Mouse (Mus musculus): Measurements from ENCODE around the gene Lsg1. TPM values are rescaled to one million over a fixed set of nuclear protein-coding genes. Genes with fewer than 3 reads are reported as not detected.
A peak's percentile ranks its signal among the peaks of the same experiment; 100 is the strongest.

The Lsg1 gene
- polyA plus RNA-seq (2015; fragmentation: Nextera tagmentation; extraction: Ambion mirVana): 39.1 and 51.6 TPM in 2 replicates

DNA sequence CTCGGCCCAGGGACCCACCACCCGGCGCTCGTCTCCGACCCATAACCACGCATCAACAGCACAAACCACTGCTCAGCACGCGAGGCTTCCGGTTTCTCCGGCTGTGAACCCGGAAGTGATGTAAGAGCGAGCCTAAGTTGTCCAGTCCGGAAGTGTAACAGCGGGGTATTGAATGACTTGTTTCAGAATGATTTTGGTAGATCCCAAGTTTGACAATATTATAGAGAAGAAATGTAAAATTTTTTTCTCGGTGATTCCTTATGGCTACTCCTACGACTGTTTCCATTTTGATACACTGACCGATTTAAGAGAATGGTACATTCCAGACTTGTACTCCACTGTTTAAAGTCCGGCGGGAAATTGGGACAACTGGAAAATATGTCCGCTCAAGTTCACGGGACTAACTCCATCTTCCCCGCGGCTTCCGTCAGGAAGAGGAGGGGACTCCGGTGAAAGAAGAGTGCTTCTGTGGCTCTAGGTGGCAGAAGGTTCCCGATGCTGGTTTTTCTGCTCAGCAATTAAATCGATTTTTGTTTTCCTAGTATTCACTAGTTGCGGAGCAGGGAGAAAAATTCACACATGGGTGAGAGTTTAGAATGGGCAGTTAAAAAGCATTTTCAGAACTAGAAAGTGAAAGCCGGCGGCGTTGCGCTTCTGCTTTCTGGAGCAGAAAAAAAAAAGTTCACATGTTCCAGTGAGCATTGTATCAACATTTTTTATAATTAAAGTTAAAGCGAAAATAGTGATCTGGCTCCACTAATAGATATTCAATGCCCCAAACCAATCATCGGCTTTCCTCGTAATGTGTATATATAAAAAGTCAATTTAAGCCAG is at the start of gene Lsg1:
Gene Lsg1 (minus strand): TSS at position 99 of the 834 bp plus-strand sequence.
- Histone ChIP-seq H3K9me3 (replicated peaks; ENCODE audit: control insufficient read depth, low read length, poor library complexity, severe bottlenecking) (no peaks in the 10 kb centered on the region), H3K9ac (ENCODE audit: low read depth, low read length) (peak within 1 kb of the TSS; percentile 64), H3K4me1 (ENCODE audit: control insufficient read depth, insufficient read depth, low read length) (peaks cover 11% of the 10 kb centered on the region), H3K27ac (ENCODE audit: low read length) (peak within 1 kb of the TSS; percentile 75), H3K36me3 (ENCODE audit: control insufficient read depth, insufficient read depth, low read length) (peaks cover 5% of the 10 kb centered on the region), H3K4me3 (ENCODE audit: low read depth, low read length) (peak within 1 kb of the TSS; percentile 90), H3K4me2 (ENCODE audit: low read length) (peak within 1 kb of the TSS; percentile 100), H3K27me3 (ENCODE audit: control insufficient read depth, insufficient read depth, low read depth, low read length) (no peaks in the 10 kb centered on the region; the same call in 1 of the 2 replicates)
- peak; percentile 97 for ATAC-seq
- WGBS: 4% methylated on average over 35 of the region's 35 CpGs

- Histone ChIP-seq H3K4me1 (ENCODE audit: control insufficient read depth, insufficient read depth, low read length) (no peaks in the 10 kb centered on the region), H3K27me3 (ENCODE audit: control insufficient read depth, insufficient read depth, low read depth, low read length) (no peaks in the 10 kb centered on the region), H3K4me2 (ENCODE audit: low read length) (no peak overlapping the region), H3K36me3 (ENCODE audit: control insufficient read depth, insufficient read depth, low read length) (no peaks in the 10 kb centered on the region), H3K9ac (ENCODE audit: low read depth, low read length) (no peak overlapping the region), H3K9me3 (replicated peaks; ENCODE audit: control insufficient read depth, low read length, poor library complexity, severe bottlenecking) (no peaks in the 10 kb centered on the region), H3K4me3 (ENCODE audit: low read depth, low read length) (no peak overlapping the region), H3K27ac (ENCODE audit: low read length) (no peak overlapping the region)
- ATAC-seq: no peak
- 64% methylated on average over 8 of the region's 8 CpGs for WGBS
Measured at GRCm38 (mm10) chr16:30633906-30634746, 46.7 kb upstream of the Lsg1 start.

GRCm38 (mm10) chr16:30629509-30629908 is 42.1 kb upstream of the Lsg1 start:
- no peaks in the 10 kb centered on the region for H3K4me1 ChIP-seq (ENCODE audit: control insufficient read depth, insufficient read depth, low read length)
- no peaks in the 10 kb centered on the region for H3K9me3 ChIP-seq (replicated peaks; ENCODE audit: control insufficient read depth, low read length, poor library complexity, severe bottlenecking)
- H3K4me3 ChIP-seq (ENCODE audit: low read depth, low read length): no peak overlapping the region
- H3K36me3 ChIP-seq (ENCODE audit: control insufficient read depth, insufficient read depth, low read length): no peaks in the 10 kb centered on the region
- no peaks in the 10 kb centered on the region for H3K27me3 ChIP-seq (ENCODE audit: control insufficient read depth, insufficient read depth, low read depth, low read length)
- no peak overlapping the region for H3K27ac ChIP-seq (ENCODE audit: low read length)
- 87% methylated on average over 5 of the region's 5 CpGs for WGBS
- H3K9ac ChIP-seq (ENCODE audit: low read depth, low read length): no peak overlapping the region
- no peak for ATAC-seq
- H3K4me2 ChIP-seq (ENCODE audit: low read length): no peak overlapping the region

GRCm38 (mm10) chr16:30628401-30628800 is 41.0 kb upstream of the Lsg1 start:
- H3K9me3 ChIP-seq (replicated peaks; ENCODE audit: control insufficient read depth, low read length, poor library complexity, severe bottlenecking): no peaks in the 10 kb centered on the region
- ATAC-seq: no peak
- WGBS: 36% methylated on average over 6 of the region's 6 CpGs
- no peaks in the 10 kb centered on the region for H3K4me1 ChIP-seq (ENCODE audit: control insufficient read depth, insufficient read depth, low read length)
- no peak overlapping the region for H3K9ac ChIP-seq (ENCODE audit: low read depth, low read length)
- no peaks in the 10 kb centered on the region for H3K27me3 ChIP-seq (ENCODE audit: control insufficient read depth, insufficient read depth, low read depth, low read length)
- no peaks in the 10 kb centered on the region for H3K36me3 ChIP-seq (ENCODE audit: control insufficient read depth, insufficient read depth, low read length)
- H3K27ac ChIP-seq (ENCODE audit: low read length): no peak overlapping the region
- H3K4me3 ChIP-seq (ENCODE audit: low read depth, low read length): no peak overlapping the region
- H3K4me2 ChIP-seq (ENCODE audit: low read length): no peak overlapping the region

GRCm38 (mm10) chr16:30627586-30628337 is 40.4 kb upstream of the Lsg1 start:
- Histone ChIP-seq H3K4me3 (ENCODE audit: low read depth, low read length) (no peak overlapping the region), H3K27ac (ENCODE audit: low read length) (no peak overlapping the region), H3K9ac (ENCODE audit: low read depth, low read length) (no peak overlapping the region), H3K27me3 (ENCODE audit: control insufficient read depth, insufficient read depth, low read depth, low read length) (no peaks in the 10 kb centered on the region), H3K4me1 (ENCODE audit: control insufficient read depth, insufficient read depth, low read length) (no peaks in the 10 kb centered on the region), H3K9me3 (replicated peaks; ENCODE audit: control insufficient read depth, low read length, poor library complexity, severe bottlenecking) (no peaks in the 10 kb centered on the region), H3K36me3 (ENCODE audit: control insufficient read depth, insufficient read depth, low read length) (no peaks in the 10 kb centered on the region), H3K4me2 (ENCODE audit: low read length) (no peak overlapping the region)
- no peak for ATAC-seq
- 67% methylated on average over 11 of the region's 11 CpGs for WGBS

DNA sequence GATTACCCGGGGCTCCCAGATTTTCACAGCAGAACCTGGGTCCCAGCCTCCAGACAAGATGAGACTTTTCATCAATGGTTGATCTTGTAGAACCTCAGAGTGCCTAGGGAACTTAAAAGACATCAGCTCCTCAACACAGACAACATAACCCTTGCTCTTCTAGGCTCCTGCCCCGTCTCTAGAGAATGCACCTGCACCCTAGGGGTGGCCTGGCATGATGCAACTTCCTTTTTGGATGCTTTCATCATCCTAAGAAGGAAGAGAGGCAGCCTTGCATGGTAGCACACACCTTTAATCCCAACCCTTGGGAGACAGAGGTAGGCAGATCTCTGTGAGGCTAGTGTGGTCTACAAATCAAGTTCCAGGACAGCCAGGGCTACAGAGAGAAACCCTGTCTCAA is 37.2 kb upstream of the Lsg1 start:
- no peak overlapping the region for H3K9ac ChIP-seq (ENCODE audit: low read depth, low read length)
- H3K9me3 ChIP-seq (replicated peaks; ENCODE audit: control insufficient read depth, low read length, poor library complexity, severe bottlenecking): no peaks in the 10 kb centered on the region
- H3K4me3 ChIP-seq (ENCODE audit: low read depth, low read length): no peak overlapping the region
- H3K4me1 ChIP-seq (ENCODE audit: control insufficient read depth, insufficient read depth, low read length): no peaks in the 10 kb centered on the region
- H3K36me3 ChIP-seq (ENCODE audit: control insufficient read depth, insufficient read depth, low read length): no peaks in the 10 kb centered on the region
- H3K27ac ChIP-seq (ENCODE audit: low read length): no peak overlapping the region
- ATAC-seq: no peak
- H3K4me2 ChIP-seq (ENCODE audit: low read length): no peak overlapping the region
- no peaks in the 10 kb centered on the region for H3K27me3 ChIP-seq (ENCODE audit: control insufficient read depth, insufficient read depth, low read depth, low read length)
- WGBS: 65% methylated on average over 2 of the region's 2 CpGs

DNA sequence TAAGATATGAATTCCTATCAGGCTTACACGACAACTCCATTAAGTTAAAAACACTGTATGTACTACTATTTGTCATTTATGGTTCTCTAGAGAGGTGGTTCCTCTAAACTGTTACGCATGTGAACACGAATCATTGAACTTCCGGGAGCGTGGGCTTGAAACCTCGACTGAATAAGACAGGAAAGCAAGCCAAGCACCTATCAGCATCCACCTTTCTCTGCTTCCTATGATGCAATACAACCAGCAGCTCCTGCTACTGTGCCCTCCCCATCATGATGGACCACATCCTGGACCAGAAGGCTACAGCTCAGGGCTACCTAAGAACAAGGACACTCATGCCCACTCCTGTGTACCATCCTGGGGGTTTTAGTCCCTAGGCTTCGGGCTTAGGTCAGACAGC is 36.3 kb upstream of the Lsg1 start:
- 88% methylated on average over 7 of the region's 7 CpGs for WGBS
- Histone ChIP-seq H3K27ac (ENCODE audit: low read length) (no peak overlapping the region), H3K4me1 (ENCODE audit: control insufficient read depth, insufficient read depth, low read length) (no peaks in the 10 kb centered on the region), H3K4me3 (ENCODE audit: low read depth, low read length) (no peak overlapping the region), H3K9ac (ENCODE audit: low read depth, low read length) (no peak overlapping the region), H3K4me2 (ENCODE audit: low read length) (no peak overlapping the region), H3K9me3 (replicated peaks; ENCODE audit: control insufficient read depth, low read length, poor library complexity, severe bottlenecking) (no peaks in the 10 kb centered on the region), H3K36me3 (ENCODE audit: control insufficient read depth, insufficient read depth, low read length) (no peaks in the 10 kb centered on the region), H3K27me3 (ENCODE audit: control insufficient read depth, insufficient read depth, low read depth, low read length) (no peaks in the 10 kb centered on the region)
- no peak for ATAC-seq

DNA sequence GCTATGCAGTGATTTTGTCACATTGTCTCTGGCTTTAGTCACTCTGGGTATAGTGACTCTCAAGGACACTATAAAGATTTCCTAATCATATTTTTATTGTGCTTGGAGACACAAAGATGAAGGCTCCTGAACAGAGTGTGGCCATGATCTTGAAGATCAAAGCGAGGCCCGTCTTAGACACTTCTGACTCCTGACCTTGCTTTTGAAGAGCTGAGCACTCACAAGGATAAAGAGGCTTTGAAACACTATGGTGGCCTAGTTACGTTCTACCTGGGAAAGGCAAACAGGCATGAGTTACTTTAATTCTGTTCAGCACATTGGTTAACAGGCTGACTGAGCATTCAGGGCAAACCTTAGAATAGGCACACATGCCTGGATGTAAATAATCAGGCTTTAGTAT is 28.9 kb upstream of the Lsg1 start:
- no peaks in the 10 kb centered on the region for H3K9me3 ChIP-seq (replicated peaks; ENCODE audit: control insufficient read depth, low read length, poor library complexity, severe bottlenecking)
- H3K27me3 ChIP-seq (ENCODE audit: control insufficient read depth, insufficient read depth, low read depth, low read length): no peaks in the 10 kb centered on the region
- H3K4me3 ChIP-seq (ENCODE audit: low read depth, low read length): no peak overlapping the region
- no peak for ATAC-seq
- no peaks in the 10 kb centered on the region for H3K4me1 ChIP-seq (ENCODE audit: control insufficient read depth, insufficient read depth, low read length)
- H3K27ac ChIP-seq (ENCODE audit: low read length): no peak overlapping the region
- no peak overlapping the region for H3K9ac ChIP-seq (ENCODE audit: low read depth, low read length)
- 64% methylated on average over 3 of the region's 3 CpGs for WGBS
- H3K36me3 ChIP-seq (ENCODE audit: control insufficient read depth, insufficient read depth, low read length): no peaks in the 10 kb centered on the region
- no peak overlapping the region for H3K4me2 ChIP-seq (ENCODE audit: low read length)

Measured in midbrain, embryonic 16.5 days (tissue).